Mouse (Mus musculus) heart, embryonic 11.5 days (tissue): ENCODE measurements around the gene Cpt1a. TPM values are rescaled to one million over a fixed set of nuclear protein-coding genes. Genes with fewer than 3 reads are reported as not detected.

Source experiments
- ATAC-seq: fragments of 200-750 bp; cut with Nextera tagmentation; replicated peaks from 2 replicates; pipeline ENCODE4 v1.8.0; 2017; ENCODE audit warnings: moderate library complexity; ENCODE audit not compliant: insufficient number of reproducible peaks, low FRiP score, low TSS enrichment
- H3K27ac ChIP-seq: fragments of 300-500 bp; sonication (generic); 2 replicates; pipeline ENCODE4 v1.5.1; 2014; ENCODE audit warnings: mild to moderate bottlenecking, low read depth, low read length
- H3K27me3 ChIP-seq: fragments of 300-500 bp; sonication (generic); 2 replicates; pipeline ENCODE4 v1.6.1; 2014; ENCODE audit warnings: mild to moderate bottlenecking, low read length, mixed read lengths; ENCODE audit not compliant: control insufficient read depth, insufficient read depth
- H3K36me3 ChIP-seq: fragments of 300-500 bp; sonication (generic); 2 replicates; pipeline ENCODE4 v1.6.1; 2014; ENCODE audit warnings: mild to moderate bottlenecking, low read length, moderate library complexity, mixed read lengths; ENCODE audit not compliant: control insufficient read depth, insufficient read depth
- H3K4me1 ChIP-seq: fragments of 300-500 bp; sonication (generic); 2 replicates; pipeline ENCODE4 v1.6.1; 2014; ENCODE audit warnings: low read length; ENCODE audit not compliant: control insufficient read depth, insufficient read depth
- H3K4me2 ChIP-seq: fragments of 300-500 bp; sonication (generic); 2 replicates; pipeline ENCODE4 v1.6.1; 2014; ENCODE audit warnings: mild to moderate bottlenecking, moderate library complexity
- H3K4me3 ChIP-seq: fragments of 300-500 bp; sonication (generic); 2 replicates; pipeline ENCODE4 v1.5.1; 2014; ENCODE audit warnings: low read depth, low read length
- H3K9ac ChIP-seq: fragments of 300-500 bp; sonication (generic); 2 replicates; pipeline ENCODE4 v1.6.1; 2014; ENCODE audit warnings: mild to moderate bottlenecking, low read depth, low read length, moderate library complexity
- H3K9me3 ChIP-seq: fragments of 300-500 bp; sonication (generic); replicated peaks from 2 replicates; pipeline ENCODE4 v1.6.1; 2016; ENCODE audit warnings: low read length; ENCODE audit not compliant: control insufficient read depth
- WGBS: fragments of 180-500 bp; shearing (Covaris S2); extraction: QIAGEN DNeasy Blood & Tissue Kit; methylation state at CpG from one replicate; pipeline ENCODE4 v1.1.7; 2014; ENCODE audit not compliant: insufficient replicate concordance; 5-methylcytosine and 5-hydroxymethylcytosine counted together
- polyA plus RNA-seq: library from polyadenylated mRNA; unstranded; fragments of >200 nt; fragmentation: Nextera tagmentation; extraction: Ambion mirVana; gene quantifications from 2 replicates; pipeline ENCODE4 v1.2.1, GENCODE M21; 2014

Gene Cpt1a
- polyA plus RNA-seq, 1 experiment from 2014 or later = 14.3 TPM

DNA sequence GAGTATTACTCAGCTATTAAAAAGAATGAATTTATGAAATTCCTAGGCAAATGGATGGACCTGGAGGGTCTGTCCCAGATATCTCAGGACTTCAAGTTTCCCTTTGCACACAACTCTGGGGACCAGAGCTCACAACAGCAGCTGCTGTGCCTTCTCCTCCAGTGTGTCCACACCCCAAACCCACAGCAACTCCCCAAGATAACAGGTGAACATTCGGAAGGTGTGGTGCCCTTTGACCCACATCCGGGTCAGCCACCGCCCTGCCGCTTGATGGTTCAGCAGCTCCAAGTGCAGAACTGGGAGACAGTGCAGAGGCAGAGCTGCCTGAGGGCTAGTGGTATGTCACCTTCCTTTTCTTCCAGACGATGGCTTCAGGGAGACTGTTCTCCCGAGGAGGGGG is 26.9 kb upstream of the Cpt1a start:
- H3K36me3 ChIP-seq = peaks cover 3% of the 10 kb centered on the region
- H3K27me3 ChIP-seq = no peaks in the 10 kb centered on the region
- no peaks in the 10 kb centered on the region for H3K4me1 ChIP-seq
- no peak overlapping the region for H3K27ac ChIP-seq
- 85% methylated on average over 6 of the region's 6 CpGs for WGBS
- no peaks in the 10 kb centered on the region for H3K9me3 ChIP-seq
- no peak for ATAC-seq
- H3K4me2 ChIP-seq = no peak overlapping the region
- no peak overlapping the region for H3K4me3 ChIP-seq
- no peak overlapping the region for H3K9ac ChIP-seq

DNA sequence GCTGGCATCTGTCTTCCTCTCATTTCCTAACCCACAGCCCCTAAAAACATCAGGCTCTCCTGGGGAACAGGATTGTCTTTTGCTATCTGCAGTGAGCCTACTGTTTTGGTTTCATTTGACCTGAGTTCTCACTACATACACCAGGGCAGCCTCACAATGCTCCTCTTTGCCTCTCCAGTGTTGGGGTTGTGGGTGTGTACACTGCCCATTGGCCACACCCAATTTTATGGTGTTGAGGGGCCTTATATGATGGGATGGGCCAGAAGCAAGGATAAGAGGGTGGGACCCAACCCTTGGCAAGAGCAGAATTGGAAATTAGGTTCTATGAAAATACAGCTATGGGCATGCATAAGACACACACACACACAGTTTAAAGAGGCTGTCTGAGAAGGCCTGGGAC is 25.1 kb upstream of the Cpt1a start:
- no peak for ATAC-seq
- no peak overlapping the region for H3K4me3 ChIP-seq
- no peaks in the 10 kb centered on the region for H3K36me3 ChIP-seq

DNA sequence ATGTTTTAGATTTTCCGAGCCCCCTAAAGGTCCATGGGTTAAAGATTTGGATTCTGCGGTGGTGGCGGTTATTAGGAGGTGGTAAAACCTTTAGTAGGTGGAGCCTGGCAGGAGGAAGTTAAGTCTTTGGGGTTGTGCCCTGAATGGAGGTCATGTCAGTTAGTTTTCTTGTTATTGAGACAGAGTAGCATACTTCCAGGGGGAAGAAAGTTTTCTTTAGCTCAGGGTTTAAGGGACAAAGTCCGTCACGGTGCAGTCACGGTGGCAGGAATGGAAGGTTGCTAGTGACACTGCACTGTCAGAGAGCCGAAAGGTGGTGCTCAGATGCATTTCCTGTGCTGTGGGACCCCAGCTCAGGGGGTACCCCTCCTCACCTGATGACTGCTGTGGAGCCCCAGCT is 24.4 kb upstream of the Cpt1a start:
- WGBS = 80% methylated on average over 7 of the region's 7 CpGs
- no peak for ATAC-seq
- Histone ChIP-seq H3K4me1 (no peaks in the 10 kb centered on the region), H3K9ac (no peak overlapping the region), H3K9me3 (no peaks in the 10 kb centered on the region), H3K4me2 (no peak overlapping the region), H3K27me3 (no peaks in the 10 kb centered on the region), H3K4me3 (no peak overlapping the region), H3K36me3 (no peaks in the 10 kb centered on the region), H3K27ac (no peak overlapping the region)

More for the DNA sequence above, 25.1 kb upstream of the Cpt1a start:
- H3K4me1 ChIP-seq = no peaks in the 10 kb centered on the region
- no peaks in the 10 kb centered on the region for H3K9me3 ChIP-seq
- no peak overlapping the region for H3K4me2 ChIP-seq
- H3K9ac ChIP-seq = no peak overlapping the region
- H3K27ac ChIP-seq = no peak overlapping the region
- H3K27me3 ChIP-seq = no peaks in the 10 kb centered on the region

DNA sequence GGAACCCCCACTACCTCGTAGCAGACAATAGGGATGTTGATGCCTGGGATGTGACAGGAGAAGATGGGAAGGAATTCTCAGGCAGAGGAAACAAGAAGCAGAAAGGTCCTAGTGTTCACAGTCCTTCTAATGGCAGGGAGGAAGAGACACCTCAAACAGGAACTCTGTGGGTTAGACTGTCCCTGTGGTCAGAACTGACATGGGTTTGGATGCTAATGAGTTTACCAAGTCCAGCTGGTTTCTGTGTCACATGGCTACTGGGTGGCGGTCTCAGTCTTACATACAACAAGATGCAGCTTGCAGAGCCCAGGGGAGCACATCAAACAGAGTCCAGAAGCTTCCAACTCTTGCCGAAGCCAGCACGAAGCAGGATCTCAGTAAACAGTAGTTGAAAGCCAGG is 18.1 kb upstream of the Cpt1a start:
- no peak overlapping the region for H3K9ac ChIP-seq
- no peak overlapping the region for H3K4me2 ChIP-seq
- WGBS = 67% methylated on average over 4 of the region's 4 CpGs
- ATAC-seq = no peak
- no peaks in the 10 kb centered on the region for H3K9me3 ChIP-seq
- 0 out of 2 replicates have a peak, but pooled peaks cover 4% of the 10 kb centered on the region for H3K4me1 ChIP-seq
- H3K36me3 ChIP-seq = no peaks in the 10 kb centered on the region
- H3K27me3 ChIP-seq = no peaks in the 10 kb centered on the region
- H3K4me3 ChIP-seq = no peak overlapping the region
- H3K27ac ChIP-seq = no peak overlapping the region

DNA sequence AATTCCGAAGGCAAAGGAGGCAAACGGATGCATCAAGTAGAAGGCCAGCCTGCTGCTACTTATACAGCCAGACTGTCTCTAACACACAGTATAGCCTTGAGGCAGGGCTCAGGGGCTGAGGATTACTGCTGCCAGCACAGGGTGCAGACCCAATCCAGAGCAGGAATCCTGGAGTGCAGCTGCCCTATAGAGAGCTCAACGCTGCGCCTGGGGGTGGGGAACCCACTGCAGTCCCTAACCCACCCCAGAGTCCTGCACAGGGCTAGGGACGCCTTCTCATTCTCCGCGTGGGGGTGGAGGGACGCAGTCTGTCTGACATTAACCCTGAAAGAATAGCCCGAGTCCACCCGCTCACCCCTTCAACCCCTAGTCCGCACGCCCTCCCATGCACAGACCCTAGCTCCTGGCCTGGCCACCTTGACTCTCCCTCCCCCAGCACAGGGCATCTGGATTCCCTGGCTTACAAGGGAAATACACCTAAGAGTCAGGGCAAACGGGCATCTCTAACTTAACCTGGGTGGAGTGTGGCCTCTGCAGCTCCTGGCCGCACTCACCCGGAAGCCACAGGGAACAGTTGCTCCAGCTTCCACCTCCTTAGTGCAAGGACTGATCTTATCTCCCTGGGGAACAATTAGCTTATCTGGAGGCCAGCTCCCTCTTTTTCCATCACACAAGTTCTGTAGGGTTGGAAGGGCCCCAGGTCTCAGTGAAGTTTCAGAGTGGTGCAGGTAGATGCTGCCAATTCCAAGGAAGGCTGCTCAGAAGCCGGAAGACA is 14.8 kb upstream of the Cpt1a start:
- Histone ChIP-seq H3K27ac (no peak overlapping the region), H3K4me2 (no peak overlapping the region), H3K9me3 (peaks cover 4% of the 10 kb centered on the region; the same call in 1 of the 2 replicates), H3K36me3 (no peaks in the 10 kb centered on the region), H3K4me1 (0 out of 2 replicates have a peak, but pooled peaks cover 4% of the 10 kb centered on the region), H3K9ac (no peak overlapping the region), H3K4me3 (no peak overlapping the region), H3K27me3 (no peaks in the 10 kb centered on the region)
- WGBS = 40% methylated on average over 16 of the region's 16 CpGs
- ATAC-seq = no peak

DNA sequence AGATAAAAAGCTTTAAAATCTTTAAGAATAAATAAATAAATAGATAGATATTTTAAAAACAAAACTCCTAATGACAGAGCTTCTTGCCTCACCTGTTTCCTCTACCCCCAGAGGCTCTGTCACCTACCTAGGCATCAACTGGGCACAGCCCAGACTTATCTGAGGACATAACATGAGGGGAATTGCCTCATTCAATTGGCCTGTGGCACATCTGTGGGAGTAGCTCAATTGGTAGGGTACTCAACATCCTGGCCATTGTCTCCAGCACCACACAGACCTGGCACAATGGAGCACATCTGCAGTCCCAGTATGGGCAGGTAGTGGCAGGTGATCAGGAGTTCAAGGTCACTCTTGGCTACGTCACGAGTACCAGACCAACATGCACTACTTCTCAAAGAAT is 2.8 kb upstream of the Cpt1a start:
- 88% methylated on average over 2 of the region's 2 CpGs for WGBS
- H3K9me3 ChIP-seq = no peaks in the 10 kb centered on the region
- ATAC-seq = no peak
- peaks cover 5% of the 10 kb centered on the region; the same call in 1 of the 2 replicates for H3K4me1 ChIP-seq
- no peaks in the 10 kb centered on the region for H3K27me3 ChIP-seq
- H3K4me2 ChIP-seq = no peak overlapping the region
- H3K27ac ChIP-seq = no peak overlapping the region
- H3K9ac ChIP-seq = no peak overlapping the region
- no peaks in the 10 kb centered on the region for H3K36me3 ChIP-seq
- H3K4me3 ChIP-seq = no peak overlapping the region

DNA sequence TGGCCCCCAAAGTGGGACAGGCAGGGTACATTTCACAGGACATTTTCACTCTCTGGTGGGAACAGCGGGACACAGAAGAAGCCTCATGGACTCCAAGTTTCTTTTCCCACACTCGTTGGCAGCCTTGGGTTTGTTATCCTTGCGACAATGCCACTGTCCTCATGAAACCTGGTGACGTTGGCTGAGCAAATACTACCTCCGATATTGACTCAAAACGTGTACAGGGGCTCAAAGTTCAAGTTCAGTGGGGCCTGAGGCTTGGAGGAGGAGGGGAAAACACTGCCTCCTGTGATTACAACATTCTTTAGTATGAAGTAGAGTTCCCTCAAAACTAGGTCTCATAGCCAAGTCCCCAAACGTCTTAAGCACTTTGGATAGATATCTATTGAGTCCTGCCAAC is 2.0 kb upstream of the Cpt1a start:
- Histone ChIP-seq H3K9ac (no peak overlapping the region), H3K27me3 (no peaks in the 10 kb centered on the region), H3K27ac (no peak overlapping the region), H3K4me3 (no peak overlapping the region), H3K4me2 (no peak overlapping the region), H3K4me1 (peaks cover 9% of the 10 kb centered on the region; the same call in 1 of the 2 replicates), H3K9me3 (no peaks in the 10 kb centered on the region), H3K36me3 (no peaks in the 10 kb centered on the region)
- ATAC-seq = no peak
- 79% methylated on average over 7 of the region's 7 CpGs for WGBS

DNA sequence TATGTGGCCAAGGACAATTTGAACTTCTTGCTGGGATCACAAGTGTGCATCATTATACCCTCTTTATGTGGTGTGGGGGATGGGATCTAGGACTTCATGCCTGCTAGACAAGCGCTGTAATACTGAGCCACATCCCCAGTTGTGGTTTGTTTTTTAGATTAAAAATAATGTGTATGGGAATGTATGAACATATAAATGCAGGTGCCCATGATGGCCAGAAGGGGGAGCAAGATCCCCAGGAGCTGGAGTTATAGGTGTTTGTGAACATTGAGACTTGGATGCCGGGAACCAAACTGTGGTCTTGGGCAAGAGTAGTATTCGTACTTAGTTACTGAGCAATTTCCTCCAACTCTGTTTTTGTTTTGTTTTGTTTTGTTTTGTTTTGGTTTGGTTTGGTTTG is 1.3 kb upstream of the Cpt1a start:
- Histone ChIP-seq H3K9me3 (no peaks in the 10 kb centered on the region), H3K27ac (no peak overlapping the region), H3K9ac (no peak overlapping the region), H3K27me3 (no peaks in the 10 kb centered on the region), H3K4me3 (no peak overlapping the region), H3K36me3 (no peaks in the 10 kb centered on the region), H3K4me2 (no peak overlapping the region), H3K4me1 (peaks cover 10% of the 10 kb centered on the region)
- 68% methylated on average over 3 of the region's 3 CpGs for WGBS
- ATAC-seq = no peak

DNA sequence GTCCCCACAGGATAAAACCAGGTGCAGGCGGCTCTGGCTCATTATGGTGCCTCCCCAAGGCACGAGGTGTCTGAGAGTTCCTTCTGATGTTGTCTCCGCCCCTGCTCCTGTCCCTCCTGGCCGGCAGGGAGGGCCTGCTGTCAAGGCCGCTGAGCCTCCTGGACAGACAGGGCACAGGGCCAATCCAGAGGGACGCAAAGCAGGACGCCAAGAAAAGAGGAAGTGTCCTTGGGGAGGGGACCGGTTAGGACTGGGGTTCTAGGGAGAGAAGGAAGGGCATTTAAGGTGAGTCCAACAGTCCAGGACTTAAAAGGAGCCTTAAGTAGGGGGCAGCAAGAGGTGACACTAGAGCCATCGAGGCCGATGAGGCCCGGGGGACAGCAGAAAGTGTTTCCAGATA is 517 bp upstream of the Cpt1a start:
- Histone ChIP-seq H3K4me2 (peak overlapping the region; percentile 96), H3K4me3 (peak overlapping the region; percentile 68), H3K4me1 (peaks cover 18% of the 10 kb centered on the region), H3K9ac (peak overlapping the region; percentile 59; the same call in 1 of the 2 replicates), H3K27ac (no peak overlapping the region), H3K36me3 (no peaks in the 10 kb centered on the region), H3K9me3 (no peaks in the 10 kb centered on the region), H3K27me3 (no peaks in the 10 kb centered on the region)
- WGBS = 7% methylated on average over 11 of the region's 11 CpGs
- ATAC-seq = peak; percentile 20
